Mouse (Mus musculus): Measurements from ENCODE around the gene Scube2.

Scube2 gene

DNA sequence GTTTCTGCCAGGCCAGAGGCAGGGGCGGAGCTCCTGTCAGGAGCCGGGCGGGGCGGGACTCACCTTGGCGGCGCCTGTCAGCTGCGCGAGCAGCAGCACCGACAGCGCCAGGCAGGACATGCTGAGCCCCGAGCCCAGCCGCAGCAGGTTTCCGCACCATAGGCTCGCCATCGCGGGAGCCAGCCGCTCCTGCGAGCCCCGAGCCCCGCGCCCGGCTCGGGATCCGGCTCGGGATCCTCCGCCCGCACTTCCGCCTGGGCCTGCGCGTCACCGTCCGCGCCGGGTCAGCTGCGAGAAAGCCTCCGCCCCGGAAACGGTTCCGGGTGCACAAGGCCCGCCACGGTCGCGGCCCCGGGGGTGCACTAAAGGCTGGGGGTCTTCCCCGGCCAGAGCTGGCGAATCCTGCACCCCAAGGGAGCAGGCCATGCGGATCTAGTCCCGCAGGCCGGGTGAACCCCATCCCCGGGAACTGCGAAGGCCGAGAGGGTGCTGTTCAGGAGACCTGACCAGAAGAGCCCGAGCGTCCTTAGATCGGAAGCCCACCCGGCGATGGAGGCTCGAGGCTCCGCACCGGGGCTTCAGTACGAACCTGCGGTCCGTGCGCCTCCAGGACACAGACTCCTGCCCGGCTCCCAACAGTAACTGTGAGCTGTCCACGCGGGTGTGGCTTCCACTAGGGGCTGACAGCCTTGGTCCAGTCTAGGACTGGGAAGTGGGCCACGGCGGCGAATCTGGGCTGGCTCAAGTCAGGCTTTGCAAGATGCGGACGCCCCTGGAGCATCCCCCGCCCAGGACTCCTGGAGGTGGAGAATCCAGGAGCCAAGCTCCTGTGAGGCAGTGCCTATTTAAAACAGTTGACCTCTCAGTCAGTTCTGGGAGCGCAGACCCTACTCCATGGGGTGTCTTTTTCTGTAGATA, 113.2 kb downstream of the Scube2 start, which contains the start of gene Tmem9b:
Tmem9b (minus strand) TSS at position 868 of the 918 bp plus-strand sequence.
- Histone ChIP-seq H3K36me3 (ENCODE audit: control insufficient read depth, insufficient read depth, low read length, poor library complexity, severe bottlenecking) (peaks cover 5% of the 10 kb centered on the region; the same call in 1 of the 2 replicates), H3K27me3 (ENCODE audit: control insufficient read depth, insufficient read depth, low read length, poor library complexity, severe bottlenecking) (no peaks in the 10 kb centered on the region)
- peak; percentile 75 for DNase-seq (ENCODE audit: low read depth, low spot score)

GRCm38 (mm10) chr7:109751427-109752007, 114.0 kb downstream of the Scube2 start:
- no peak for DNase-seq (ENCODE audit: low read depth, low spot score)
- Histone ChIP-seq H3K36me3 (ENCODE audit: control insufficient read depth, insufficient read depth, low read length, poor library complexity, severe bottlenecking) (peaks cover 6% of the 10 kb centered on the region), H3K27me3 (ENCODE audit: control insufficient read depth, insufficient read depth, low read length, poor library complexity, severe bottlenecking) (no peaks in the 10 kb centered on the region)
